Mouse (Mus musculus): ENCODE data around the gene H1fnt. TPM values are rescaled to one million over a fixed set of nuclear protein-coding genes. Genes with fewer than 3 reads are reported as not detected.

H1fnt gene
- polyA plus RNA-seq, 1 experiment, result not detected

- Histone ChIP-seq H3K4me3 (replicated peaks; ENCODE audit: control insufficient read depth, low read depth, low read length) (no peak within 1 kb of the TSS), H3K4me1 (ENCODE audit: control insufficient read depth, insufficient read depth, low read length) (no peaks in the 10 kb centered on the region; the same call in 1 of the 2 replicates), H3K27ac (ENCODE audit: control insufficient read depth, insufficient read depth, low read depth, low read length, poor library complexity) (no peak within 1 kb of the TSS)
- TF ChIP-seq POLR2A (IDR thresholded peaks at IDR 0.05; ENCODE audit: borderline replicate concordance, control insufficient read depth, low read depth, low read length) (no peak), CTCF (IDR thresholded peaks at IDR 0.05; ENCODE audit: control insufficient read depth, insufficient read depth, low read length) (no peak)
- WGBS, result 80% methylated on average over 4 of the region's 4 CpGs
These were observed 22.7 kb downstream of the H1fnt start, which contains the start of gene Olfr286 for GRCm38 (mm10) chr15:98234350-98234749. Olfr286 (minus strand) TSS chr15:98234450.

DNA sequence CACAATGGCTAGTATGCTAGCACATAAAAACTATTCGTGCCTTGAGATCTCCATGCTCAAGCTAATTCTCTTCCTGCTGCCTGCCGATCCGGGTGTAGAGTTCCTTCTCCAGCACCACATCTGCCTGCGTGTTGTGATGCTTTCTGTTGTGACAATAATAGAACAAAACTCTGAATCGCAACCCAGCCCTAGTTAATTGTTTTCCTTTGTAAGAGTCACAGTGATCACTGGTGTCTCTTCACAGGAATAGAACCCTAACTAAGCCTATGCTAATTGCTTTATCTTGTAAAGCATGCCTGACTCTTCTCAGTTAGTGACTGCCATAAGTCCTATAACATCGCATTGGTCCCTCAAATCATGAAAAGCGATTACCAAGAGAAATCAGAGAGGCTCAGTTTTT, 31.0 kb downstream of the H1fnt start:
- Histone ChIP-seq H3K4me3 (replicated peaks; ENCODE audit: control insufficient read depth, low read depth, low read length) (no peak overlapping the region), H3K4me1 (ENCODE audit: control insufficient read depth, insufficient read depth, low read length) (no peaks in the 10 kb centered on the region), H3K27ac (ENCODE audit: control insufficient read depth, insufficient read depth, low read depth, low read length, poor library complexity) (no peak overlapping the region)
- TF ChIP-seq CTCF (IDR thresholded peaks at IDR 0.05; ENCODE audit: control insufficient read depth, insufficient read depth, low read length) (no peak), POLR2A (IDR thresholded peaks at IDR 0.05; ENCODE audit: borderline replicate concordance, control insufficient read depth, low read depth, low read length) (no peak)
- WGBS, result 67% methylated on average over 7 of the region's 7 CpGs

DNA sequence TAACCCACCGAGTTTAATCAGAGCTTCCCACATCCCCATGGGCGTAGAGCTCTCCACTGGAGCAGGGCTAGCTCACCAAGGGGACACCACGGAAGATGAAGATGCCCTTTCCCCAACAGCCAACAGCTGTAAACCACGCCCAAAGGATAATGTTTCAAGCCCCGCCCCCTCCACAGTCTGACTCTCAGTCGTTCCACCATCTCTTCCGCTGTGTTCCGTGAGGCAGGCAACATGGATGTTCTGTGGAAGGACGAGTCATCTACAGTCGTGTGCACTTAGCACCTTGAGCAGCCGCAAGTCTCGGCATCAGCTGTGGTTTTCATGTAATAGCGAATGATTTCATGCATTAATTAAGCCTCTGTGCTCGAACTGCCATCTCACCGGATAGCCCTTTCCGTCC, 31.5 kb downstream of the H1fnt start:
- WGBS, result 48% methylated on average over 16 of the region's 16 CpGs
- no peak for TF ChIP-seq CTCF (IDR thresholded peaks at IDR 0.05; ENCODE audit: control insufficient read depth, insufficient read depth, low read length)
- no peak for TF ChIP-seq POLR2A (IDR thresholded peaks at IDR 0.05; ENCODE audit: borderline replicate concordance, control insufficient read depth, low read depth, low read length)
- Histone ChIP-seq H3K27ac (ENCODE audit: control insufficient read depth, insufficient read depth, low read depth, low read length, poor library complexity) (no peak overlapping the region), H3K4me1 (ENCODE audit: control insufficient read depth, insufficient read depth, low read length) (no peaks in the 10 kb centered on the region), H3K4me3 (replicated peaks; ENCODE audit: control insufficient read depth, low read depth, low read length) (no peak overlapping the region)

- no peak overlapping the region for H3K4me3 ChIP-seq (replicated peaks; ENCODE audit: control insufficient read depth, low read depth, low read length)
- no peak for TF ChIP-seq POLR2A (IDR thresholded peaks at IDR 0.05; ENCODE audit: borderline replicate concordance, control insufficient read depth, low read depth, low read length)
- no peak for TF ChIP-seq CTCF (IDR thresholded peaks at IDR 0.05; ENCODE audit: control insufficient read depth, insufficient read depth, low read length)
These were observed 34.7 kb downstream of the H1fnt start for GRCm38 (mm10) chr15:98222377-98222776.

DNA sequence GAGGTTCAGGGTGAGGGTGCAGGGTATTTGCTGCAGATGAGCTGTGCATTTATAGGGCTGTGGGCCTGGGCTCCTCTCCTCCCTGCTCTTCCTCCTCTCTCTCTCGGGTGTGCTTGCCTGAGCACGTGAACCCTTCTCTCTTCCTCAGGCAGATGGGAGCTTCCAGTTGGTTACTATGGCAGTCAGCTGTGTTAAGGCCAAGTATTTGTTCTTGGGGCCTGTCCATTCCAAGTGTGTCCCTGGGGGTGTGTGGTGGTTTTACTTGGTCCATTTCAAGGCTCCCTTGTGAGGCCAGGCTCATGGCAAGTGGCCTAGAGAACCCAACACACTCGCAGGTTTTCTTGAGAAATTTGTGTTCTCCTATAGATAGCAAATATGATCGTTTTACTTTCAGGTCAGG, 36.2 kb downstream of the H1fnt start, which contains the start of the genes Gm44579 and Olfr287:
Gene Gm44579, minus strand, starts transcription at position 101 of the 400 bp plus-strand sequence.
Gene Olfr287, minus strand, starts transcription at position 180 of the 400 bp plus-strand sequence.
- no peak within 1 kb of the TSS for H3K27ac ChIP-seq (ENCODE audit: control insufficient read depth, insufficient read depth, low read depth, low read length, poor library complexity)
- WGBS, result 68% methylated on average over 4 of the region's 4 CpGs
- H3K4me3 ChIP-seq (replicated peaks; ENCODE audit: control insufficient read depth, low read depth, low read length), result no peak within 1 kb of the TSS
- no peaks in the 10 kb centered on the region for H3K4me1 ChIP-seq (ENCODE audit: control insufficient read depth, insufficient read depth, low read length)
- TF ChIP-seq CTCF (IDR thresholded peaks at IDR 0.05; ENCODE audit: control insufficient read depth, insufficient read depth, low read length) (no peak), POLR2A (IDR thresholded peaks at IDR 0.05; ENCODE audit: borderline replicate concordance, control insufficient read depth, low read depth, low read length) (no peak)

More at GRCm38 (mm10) chr15:98222377-98222776, 34.7 kb downstream of the H1fnt start:
- no peaks in the 10 kb centered on the region for H3K4me1 ChIP-seq (ENCODE audit: control insufficient read depth, insufficient read depth, low read length)
- H3K27ac ChIP-seq (ENCODE audit: control insufficient read depth, insufficient read depth, low read depth, low read length, poor library complexity), result no peak overlapping the region

GRCm38 (mm10) chr15:98214130-98214529, 43.0 kb downstream of the H1fnt start:
- no peaks in the 10 kb centered on the region; the same call in 1 of the 2 replicates for H3K4me1 ChIP-seq (ENCODE audit: control insufficient read depth, insufficient read depth, low read length)
- WGBS, result 39% methylated on average over 5 of the region's 5 CpGs
- H3K4me3 ChIP-seq (replicated peaks; ENCODE audit: control insufficient read depth, low read depth, low read length), result no peak overlapping the region
- no peak overlapping the region for H3K27ac ChIP-seq (ENCODE audit: control insufficient read depth, insufficient read depth, low read depth, low read length, poor library complexity)
- TF ChIP-seq CTCF (IDR thresholded peaks at IDR 0.05; ENCODE audit: control insufficient read depth, insufficient read depth, low read length) (no peak), POLR2A (IDR thresholded peaks at IDR 0.05; ENCODE audit: borderline replicate concordance, control insufficient read depth, low read depth, low read length) (no peak)

- Histone ChIP-seq H3K4me3 (replicated peaks; ENCODE audit: control insufficient read depth, low read depth, low read length) (no peak overlapping the region), H3K27ac (ENCODE audit: control insufficient read depth, insufficient read depth, low read depth, low read length, poor library complexity) (no peak overlapping the region), H3K4me1 (ENCODE audit: control insufficient read depth, insufficient read depth, low read length) (no peaks in the 10 kb centered on the region; the same call in 1 of the 2 replicates)
- WGBS, result 50% methylated on average over 5 of the region's 5 CpGs
- TF ChIP-seq POLR2A (IDR thresholded peaks at IDR 0.05; ENCODE audit: borderline replicate concordance, control insufficient read depth, low read depth, low read length), result no peak
- no peak for TF ChIP-seq CTCF (IDR thresholded peaks at IDR 0.05; ENCODE audit: control insufficient read depth, insufficient read depth, low read length)
These were observed 43.7 kb downstream of the H1fnt start for GRCm38 (mm10) chr15:98213336-98213870.

DNA sequence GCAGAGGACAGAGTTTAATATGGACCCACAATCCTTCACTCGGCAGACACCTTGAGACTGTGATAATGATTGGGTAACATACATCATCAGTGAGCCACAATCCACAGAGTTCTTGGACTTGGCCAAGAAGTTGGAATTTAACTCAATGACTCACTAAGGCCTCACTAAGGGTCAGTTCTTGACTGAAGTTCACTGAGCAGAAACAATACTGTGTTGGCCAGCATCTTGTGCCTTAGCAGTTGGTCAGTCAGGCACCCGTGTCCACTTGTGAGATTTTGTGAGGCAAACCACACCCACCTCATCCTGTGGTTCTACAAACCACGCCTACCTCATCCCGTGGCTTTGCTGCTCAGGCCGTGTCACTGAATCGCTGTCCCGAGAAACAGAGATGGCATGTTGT, 47.4 kb downstream of the H1fnt start:
- TF ChIP-seq CTCF (IDR thresholded peaks at IDR 0.05; ENCODE audit: control insufficient read depth, insufficient read depth, low read length), result no peak
- TF ChIP-seq POLR2A (IDR thresholded peaks at IDR 0.05; ENCODE audit: borderline replicate concordance, control insufficient read depth, low read depth, low read length), result no peak
- WGBS, result 62% methylated on average over 7 of the region's 7 CpGs
- H3K27ac ChIP-seq (ENCODE audit: control insufficient read depth, insufficient read depth, low read depth, low read length, poor library complexity), result no peak overlapping the region
- H3K4me3 ChIP-seq (replicated peaks; ENCODE audit: control insufficient read depth, low read depth, low read length), result no peak overlapping the region
- H3K4me1 ChIP-seq (ENCODE audit: control insufficient read depth, insufficient read depth, low read length), result no peaks in the 10 kb centered on the region; the same call in 1 of the 2 replicates

Other genes with a start within 250 kb of the H1fnt start
- gene Pfkm, start 164.7 kb downstream of the H1fnt start, polyA plus RNA-seq (2011; ENCODE audit: insufficient read depth, insufficient read length, low replicate concordance, missing spikeins), result 22.9 and 23.0 TPM in 2 replicates
- gene Senp1, start 163.5 kb downstream of the H1fnt start, polyA plus RNA-seq (2011; ENCODE audit: insufficient read depth, insufficient read length, low replicate concordance, missing spikeins), result 23.1 and 27.6 TPM in 2 replicates
- gene Asb8, start 91.7 kb downstream of the H1fnt start, polyA plus RNA-seq (2011; ENCODE audit: insufficient read depth, insufficient read length, low replicate concordance, missing spikeins), result 9.1 and 12.2 TPM in 2 replicates
- 0.43 and 1.2 TPM in 2 replicates for gene Ccdc184, start 90.1 kb downstream of the H1fnt start, polyA plus RNA-seq (2011; ENCODE audit: insufficient read depth, insufficient read length, low replicate concordance, missing spikeins)
- not detected in 2 replicates for gene Olfr288, start 61.8 kb downstream of the H1fnt start, polyA plus RNA-seq (2011; ENCODE audit: insufficient read depth, insufficient read length, low replicate concordance, missing spikeins)
- not detected in 2 replicates for gene Gm44579, start 36.3 kb downstream of the H1fnt start, polyA plus RNA-seq (2011; ENCODE audit: insufficient read depth, insufficient read length, low replicate concordance, missing spikeins)
- not detected in 2 replicates for gene Olfr287, start 36.2 kb downstream of the H1fnt start, polyA plus RNA-seq (2011; ENCODE audit: insufficient read depth, insufficient read length, low replicate concordance, missing spikeins)
- gene Olfr286, start 22.8 kb downstream of the H1fnt start, polyA plus RNA-seq (2011; ENCODE audit: insufficient read depth, insufficient read length, low replicate concordance, missing spikeins), result not detected in 2 replicates
- not detected in 2 replicates for gene Zfp641, start 38.9 kb upstream of the H1fnt start, polyA plus RNA-seq (2011; ENCODE audit: insufficient read depth, insufficient read length, low replicate concordance, missing spikeins)
- not detected in 2 replicates for gene Olfr285, start 60.1 kb upstream of the H1fnt start, polyA plus RNA-seq (2011; ENCODE audit: insufficient read depth, insufficient read length, low replicate concordance, missing spikeins)
- not detected in 2 replicates for gene Olfr284, start 83.7 kb upstream of the H1fnt start, polyA plus RNA-seq (2011; ENCODE audit: insufficient read depth, insufficient read length, low replicate concordance, missing spikeins)
- gene Olfr283, start 123.7 kb upstream of the H1fnt start, polyA plus RNA-seq (2011; ENCODE audit: insufficient read depth, insufficient read length, low replicate concordance, missing spikeins), result not detected in 2 replicates
- gene Olfr282, start 173.9 kb upstream of the H1fnt start, polyA plus RNA-seq (2011; ENCODE audit: insufficient read depth, insufficient read length, low replicate concordance, missing spikeins), result not detected in 2 replicates
- 0.22 TPM in 1 of 2 replicates, not detected in the other for gene Olfr281, start 195.3 kb upstream of the H1fnt start, polyA plus RNA-seq (2011; ENCODE audit: insufficient read depth, insufficient read length, low replicate concordance, missing spikeins)
- not detected in 2 replicates for gene OR5BS1P, start 212.6 kb upstream of the H1fnt start, polyA plus RNA-seq (2011; ENCODE audit: insufficient read depth, insufficient read length, low replicate concordance, missing spikeins)
- gene Lalba, start 225.4 kb upstream of the H1fnt start, polyA plus RNA-seq (2011; ENCODE audit: insufficient read depth, insufficient read length, low replicate concordance, missing spikeins), result not detected in 2 replicates
- gene Olfr279, start 235.1 kb upstream of the H1fnt start, polyA plus RNA-seq (2011; ENCODE audit: insufficient read depth, insufficient read length, low replicate concordance, missing spikeins), result 0.29 TPM in 1 of 2 replicates, not detected in the other

Measured in bone marrow, adult 2 months (tissue).